Mouse (Mus musculus) urinary bladder, postnatal 25 days (tissue): ENCODE data around the gene Isyna1.

ENCODE experiments used
- DNase-seq: peaks from one replicate; pipeline ENCODE4 v3.0.0; 2022; ENCODE audit warnings: low spot score

Isyna1 gene

GRCm38 (mm10) chr8:70604558-70604957 lies 10.4 kb downstream of the Isyna1 start:
- no peak for DNase-seq

GRCm38 (mm10) chr8:70605871-70606779 lies 12.0 kb downstream of the Isyna1 start:
- DNase-seq = no peak

GRCm38 (mm10) chr8:70606780-70607602 lies 12.8 kb downstream of the Isyna1 start:
- no peak for DNase-seq

- no peak for DNase-seq
Measured at GRCm38 (mm10) chr8:70607603-70607897, 13.4 kb downstream of the Isyna1 start.

DNA sequence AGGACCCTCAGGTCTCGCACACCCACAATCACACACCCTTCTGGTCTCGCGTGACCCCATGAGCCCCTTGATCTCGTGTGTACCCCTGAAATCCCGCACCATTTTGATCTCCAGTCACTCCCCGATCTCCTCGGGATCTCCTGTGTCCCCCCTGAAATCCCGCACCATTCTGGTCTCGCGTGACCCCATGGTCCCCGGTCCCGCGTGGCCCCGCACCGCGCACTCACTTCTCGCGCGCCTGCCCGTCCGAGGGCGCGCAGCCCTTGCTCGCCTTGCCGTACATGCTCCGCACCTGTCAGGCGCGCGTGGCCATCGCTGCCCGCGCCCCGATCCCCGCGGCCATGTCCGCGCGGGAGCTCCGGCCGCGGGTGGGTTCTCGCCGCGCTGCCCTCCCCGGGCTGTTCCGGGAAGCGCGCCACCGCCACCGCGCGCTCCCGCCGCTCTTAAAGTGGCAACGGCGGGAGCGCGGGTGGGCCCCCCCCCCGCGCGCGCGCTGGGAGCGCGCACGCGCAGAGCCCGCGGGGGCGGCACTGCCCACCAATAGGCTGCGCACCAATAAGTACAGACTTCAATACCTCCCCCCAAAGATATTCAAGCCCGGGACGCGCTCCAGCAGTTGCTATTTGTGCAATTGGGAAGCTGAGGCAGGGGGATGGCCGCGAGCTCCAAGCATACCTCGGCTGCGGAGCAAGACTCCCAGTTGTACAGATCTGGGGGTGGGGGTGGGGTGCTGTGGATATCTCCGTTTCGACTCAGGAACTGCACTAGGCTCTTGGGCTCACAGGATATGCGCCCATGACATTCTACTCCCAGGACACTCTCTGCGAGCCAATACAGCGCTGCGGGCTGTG lies 13.9 kb downstream of the Isyna1 start:
- peak; percentile 50 for DNase-seq

DNA sequence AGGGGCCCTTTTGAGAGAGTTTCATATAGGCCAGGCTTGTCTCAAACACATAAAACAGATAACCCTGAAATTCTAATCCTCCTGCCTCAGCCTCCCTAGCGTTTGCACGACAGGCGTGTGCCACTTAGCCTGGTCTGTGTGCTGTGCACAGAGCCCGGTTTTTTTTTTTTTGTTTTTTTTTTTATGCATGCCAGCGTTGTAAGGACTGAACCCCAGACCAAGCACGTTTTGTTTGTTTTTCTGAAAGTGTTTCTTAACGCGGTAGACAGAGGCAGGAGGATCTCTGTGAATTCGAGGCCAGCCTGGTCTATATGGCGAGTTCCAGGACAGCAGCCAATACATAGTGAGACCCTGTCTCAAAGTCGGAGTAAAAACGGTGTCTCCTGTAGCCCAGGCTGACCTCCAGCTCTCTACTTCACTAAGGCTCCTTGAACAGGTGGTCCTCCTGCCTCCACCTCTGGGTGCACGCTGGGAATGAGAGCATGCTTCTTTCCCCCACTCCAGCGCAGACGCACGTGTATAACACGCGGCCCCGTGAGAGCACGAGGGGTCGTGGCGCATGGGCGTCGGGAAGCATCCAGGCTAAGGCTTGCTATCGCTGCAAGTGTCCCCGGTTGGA lies 14.7 kb downstream of the Isyna1 start, which contains the start of gene Ssbp4:
Gene Ssbp4, minus strand, starts transcription at position 124 of the 619 bp plus-strand sequence.
- no peak for DNase-seq

GRCm38 (mm10) chr8:70609368-70609848 lies 15.2 kb downstream of the Isyna1 start:
- DNase-seq = peak; percentile 79

DNA sequence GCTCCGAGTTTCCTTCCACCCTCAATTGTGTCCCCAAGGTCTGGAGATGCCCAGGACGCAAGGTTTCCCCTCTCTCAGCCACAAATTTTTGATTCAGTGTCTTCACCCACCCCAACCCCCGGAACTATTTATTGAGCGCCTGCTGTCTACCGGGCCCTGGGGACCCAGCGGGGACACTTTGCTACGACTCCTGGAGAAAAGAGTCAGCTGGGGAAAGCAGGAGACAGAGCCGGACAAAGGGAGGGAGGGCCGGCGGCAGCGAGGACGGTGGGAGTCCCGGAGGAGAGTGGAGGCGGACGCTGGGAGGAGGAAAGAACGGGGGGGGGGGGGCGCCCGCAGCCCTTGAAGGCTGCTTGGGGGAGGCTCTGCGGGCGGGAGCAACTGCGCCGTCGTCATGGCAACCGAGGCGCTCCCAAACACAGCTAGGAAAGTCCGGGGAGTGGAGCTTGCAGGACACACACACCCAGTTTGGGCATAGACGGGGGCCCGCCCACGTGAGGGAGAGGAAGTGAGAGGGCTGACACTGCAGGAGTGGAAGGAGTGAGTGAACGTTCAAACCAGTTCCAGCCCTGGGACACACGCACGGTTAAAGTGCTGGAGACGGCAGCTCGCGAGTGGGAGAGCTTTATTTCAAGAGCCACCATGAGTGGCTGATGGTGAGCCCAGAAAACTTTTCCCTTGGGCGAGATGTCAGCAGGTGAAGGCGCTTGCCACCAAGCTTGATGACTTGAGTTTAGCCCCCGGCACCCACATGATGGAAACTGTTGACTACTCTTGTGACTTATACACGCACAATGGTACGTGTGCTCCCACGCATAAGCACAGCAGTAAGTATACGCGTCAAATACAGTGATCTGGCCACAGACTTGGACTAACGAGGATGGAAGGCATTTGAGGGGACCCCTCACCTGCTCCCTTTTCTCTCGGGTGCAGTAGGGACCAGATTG lies 15.9 kb downstream of the Isyna1 start:
- peak; percentile 84 for DNase-seq

DNA sequence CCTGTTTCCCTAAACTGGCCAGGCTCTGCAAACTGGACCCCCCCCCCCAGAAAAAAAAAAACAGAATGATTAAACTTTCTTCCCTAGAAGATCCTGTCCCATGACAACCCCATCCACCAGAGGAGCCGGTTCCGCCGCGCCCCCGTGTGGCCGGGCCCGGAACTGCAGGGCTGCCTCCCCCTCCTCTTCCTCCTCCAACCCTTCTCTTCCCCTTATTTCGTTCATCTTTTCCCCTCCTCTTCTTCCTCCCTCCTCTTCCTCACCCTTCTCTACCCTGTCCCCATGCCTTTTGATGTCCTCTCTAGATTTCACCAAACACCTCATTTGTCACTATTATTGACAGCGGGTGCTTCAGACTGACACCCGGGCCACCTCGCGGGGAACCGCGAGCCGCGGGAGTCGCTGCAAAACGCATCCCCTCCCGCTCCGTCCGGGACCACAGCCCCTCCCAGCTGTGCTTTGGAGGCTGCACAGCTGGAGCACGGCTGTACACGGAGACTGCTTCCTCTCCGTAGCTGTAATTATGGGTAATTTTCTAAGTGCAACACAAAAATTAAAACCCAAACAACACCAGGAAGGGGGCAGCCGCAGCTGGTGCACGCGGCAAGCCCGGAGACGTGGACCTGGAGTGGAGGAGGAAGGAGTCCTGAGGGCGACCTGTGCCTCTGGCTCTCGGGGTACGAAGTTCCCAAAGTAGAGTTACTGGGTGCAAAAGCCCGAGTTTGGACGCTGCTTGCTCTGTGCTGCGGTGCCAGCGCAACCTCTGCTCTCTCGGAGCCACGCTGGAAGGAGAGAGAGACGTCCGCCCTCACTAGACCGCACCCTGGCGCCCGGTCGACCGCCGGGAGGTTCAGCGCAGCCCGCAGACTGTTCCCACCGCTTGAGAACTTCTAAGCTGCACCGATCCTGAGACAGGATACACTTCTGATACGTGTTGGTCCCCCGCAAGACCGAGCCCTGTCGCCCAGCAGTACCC lies 16.9 kb downstream of the Isyna1 start:
- peak; percentile 91 for DNase-seq

- peak; percentile 86 for DNase-seq
Measured at GRCm38 (mm10) chr8:70611849-70612248, 17.7 kb downstream of the Isyna1 start.

DNA sequence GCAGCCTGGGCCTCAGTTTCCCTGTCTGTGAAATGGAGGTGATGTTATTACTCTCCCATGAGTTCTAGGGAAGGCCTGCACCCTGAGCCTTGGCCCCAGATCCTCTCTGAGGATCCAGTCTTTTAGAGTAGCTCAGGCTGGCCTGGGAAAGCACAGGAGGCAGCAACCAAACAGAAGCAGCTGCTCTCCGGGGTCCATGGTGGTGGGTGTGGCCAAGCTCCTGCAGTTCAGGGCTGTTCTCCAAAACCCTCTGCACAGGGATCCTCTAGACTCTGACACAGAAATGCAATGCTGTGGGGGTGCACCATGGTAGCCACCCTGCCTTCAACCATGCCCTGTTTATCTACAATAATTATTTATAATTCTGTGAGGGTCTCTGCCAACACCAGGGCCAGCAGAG lies 19.6 kb downstream of the Isyna1 start:
- DNase-seq = no peak

GRCm38 (mm10) chr8:70614469-70614868 lies 20.3 kb downstream of the Isyna1 start:
- DNase-seq = no peak

GRCm38 (mm10) chr8:70615281-70615680 lies 21.1 kb downstream of the Isyna1 start:
- no peak for DNase-seq

GRCm38 (mm10) chr8:70615894-70616293 lies 21.7 kb downstream of the Isyna1 start, which contains the start of gene Lrrc25:
Lrrc25 (plus strand) TSS chr8:70616155.
- DNase-seq = no peak

DNA sequence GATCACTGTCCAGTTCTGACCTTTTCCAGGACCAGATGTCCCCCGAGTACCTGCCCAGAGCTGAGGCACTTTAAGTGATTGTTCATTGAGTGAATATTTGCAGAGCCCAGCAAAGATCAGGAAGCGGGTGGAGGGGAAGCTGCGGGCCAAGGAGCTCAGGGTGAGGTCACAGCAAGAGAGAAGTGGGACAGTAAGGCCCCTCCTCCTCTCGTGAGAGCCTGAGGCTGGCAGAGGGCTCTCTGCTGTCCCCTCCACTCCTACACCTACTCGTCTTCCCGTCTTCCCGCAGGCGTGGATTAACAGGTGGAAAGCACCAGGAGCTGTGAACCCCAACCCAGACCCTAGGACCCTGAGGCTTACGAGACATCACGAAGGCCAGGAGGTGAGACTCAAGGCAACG lies 22.5 kb downstream of the Isyna1 start:
- no peak for DNase-seq

GRCm38 (mm10) chr8:70617985-70618384 lies 23.8 kb downstream of the Isyna1 start:
- DNase-seq = no peak

DNA sequence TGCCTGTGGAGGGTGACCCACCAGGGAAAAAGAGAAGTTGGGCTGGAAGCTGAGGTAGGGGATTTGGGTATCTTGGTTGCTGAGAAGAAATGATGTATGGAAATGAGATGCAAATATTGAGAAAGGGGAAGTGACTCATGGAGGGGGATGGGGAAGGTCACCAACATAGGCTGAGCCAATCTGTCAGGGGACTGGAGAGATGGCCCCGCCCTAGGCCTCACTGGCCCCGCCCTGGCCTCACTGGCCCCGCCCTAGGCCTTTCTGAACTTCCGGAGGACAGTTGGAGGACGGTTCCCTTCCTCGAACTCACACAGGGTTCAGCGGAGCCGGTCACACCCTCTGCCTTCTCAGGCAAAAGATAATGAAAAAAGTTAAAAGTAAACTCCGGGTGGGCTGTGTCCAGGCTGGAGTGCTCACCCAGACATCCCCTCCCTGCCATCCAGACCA lies 24.7 kb downstream of the Isyna1 start:
- DNase-seq = no peak

GRCm38 (mm10) chr8:70622220-70622619 lies 28.0 kb downstream of the Isyna1 start:
- DNase-seq = no peak

DNA sequence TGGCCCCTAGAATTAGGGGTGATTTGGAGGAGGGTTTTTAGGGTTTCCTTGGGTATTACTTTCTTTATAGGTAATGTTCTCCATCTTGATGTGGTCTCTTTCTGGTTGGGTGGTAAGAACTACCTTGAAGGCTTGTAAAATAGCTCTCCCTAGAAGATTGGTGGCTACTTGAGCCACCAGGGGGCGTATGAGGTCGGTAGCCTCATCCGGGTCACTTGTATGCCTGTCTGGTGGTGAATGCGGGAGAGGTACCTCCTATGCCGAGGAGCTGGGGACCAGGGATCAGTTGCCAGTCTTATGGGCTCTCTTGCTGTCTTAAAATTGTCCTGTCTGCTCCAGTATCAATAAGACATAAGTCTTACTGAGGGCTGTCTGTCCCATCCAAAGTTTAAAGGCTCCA lies 30.9 kb downstream of the Isyna1 start:
- peak; percentile 64 for DNase-seq
